12 mouse cellular contexts compared by ENCODE assay signal in genomic region chr11:75399411-75399841, GRCm38 (mm10). TPM values are rescaled to one million over a fixed set of nuclear protein-coding genes. Genes with fewer than 3 reads are reported as not detected.
DNase-seq lines count a peak whose midpoint lies in the region; ATAC-seq and TF ChIP-seq lines count a peak whose summit lies in the region.
"Had no signal": no experiment of that assay in that cellular context is flagged by ENCODE, and none has a peak within 500 bp of the region (broad histone marks: within the 10 kb centered on the region; RNA-seq: fewer than 3 reads in every experiment).

No protein-coding gene starts in this region.

- TF ChIP-seq POLR2A in embryonic fibroblast, embryonic 13.5 days (IDR thresholded peaks at IDR 0.05; ENCODE audit: low read depth, low read length) = no peak
- no peak for TF ChIP-seq POLR2A in thymus, adult 2 months (IDR thresholded peaks at IDR 0.05; ENCODE audit: control insufficient read depth, extremely low read depth, insufficient read depth, low read length, poor library complexity)

- H3K4me3 ChIP-seq in forebrain, embryonic 13.5 days = no peak overlapping the region
- H3K4me3 ChIP-seq in forebrain, embryonic 10.5 days = no peak overlapping the region
- no peak overlapping the region for H3K4me3 ChIP-seq in embryonic fibroblast, embryonic 13.5 days (ENCODE audit: insufficient read depth, low read length)
- no peak overlapping the region for H3K4me3 ChIP-seq in thymus, adult 2 months (ENCODE audit: control insufficient read depth, insufficient read depth, low read length)

- TF ChIP-seq CTCF in embryonic fibroblast, embryonic 13.5 days (IDR thresholded peaks at IDR 0.05; ENCODE audit: borderline replicate concordance, insufficient read depth, low read length) = no peak
- TF ChIP-seq CTCF in thymus, adult 2 months (IDR thresholded peaks at IDR 0.05; ENCODE audit: borderline replicate concordance, control insufficient read depth, extremely low read depth, insufficient read depth, low read length, poor library complexity) = no peak

- H3K27ac ChIP-seq in forebrain, embryonic 13.5 days = peak overlapping the region; percentile 27; the same call in 1 of the 2 replicates
- no peak overlapping the region for H3K27ac ChIP-seq in forebrain, embryonic 10.5 days
- H3K27ac ChIP-seq in embryonic fibroblast, embryonic 13.5 days (ENCODE audit: insufficient read depth, low read length) = peak overlapping the region; percentile 28; the same call in 1 of the 2 replicates
- H3K27ac ChIP-seq in thymus, adult 2 months (ENCODE audit: control insufficient read depth, insufficient read depth, low read length) = no peak overlapping the region

- DNase-seq in forebrain, embryonic 10.5 days (ENCODE audit: extremely low spot score, low spot score) = no peak
- DNase-seq in 3134 (ENCODE audit: extremely low read depth, insufficient read length, low spot score) = peak; percentile 67
- peak; percentile 75 for DNase-seq in adrenal gland, adult 8-10 months
- DNase-seq in thymus, adult 2 months = no peak
- no peak for DNase-seq in kidney, adult 11 months
- no peak for DNase-seq in spleen, postnatal 4 days (ENCODE audit: low spot score in 2 of 2)
- DNase-seq: kidney, adult 2 months had no signal

- H3K36me3 ChIP-seq in forebrain, embryonic 13.5 days (ENCODE audit: poor library complexity, severe bottlenecking) = peaks cover 17% of the 10 kb centered on the region; the same call in 1 of the 2 replicates
- peaks cover 4% of the 10 kb centered on the region for H3K36me3 ChIP-seq in forebrain, embryonic 10.5 days (replicated peaks)
- no peaks in the 10 kb centered on the region; the same call in 1 of the 2 replicates for H3K36me3 ChIP-seq in thymus, adult 2 months (ENCODE audit: control insufficient read depth, insufficient read depth, low read length)

- 90% methylated on average over 11 of the region's 11 CpGs for WGBS in forebrain, embryonic 13.5 days
- WGBS in forebrain, embryonic 10.5 days = 93% methylated on average over 11 of the region's 11 CpGs
- 96% methylated on average over 11 of the region's 11 CpGs for WGBS in thymus, adult 2 months

- no peaks in the 10 kb centered on the region for H3K27me3 ChIP-seq in forebrain, embryonic 13.5 days
- no peaks in the 10 kb centered on the region for H3K27me3 ChIP-seq in forebrain, embryonic 10.5 days (ENCODE audit: poor library complexity, severe bottlenecking)
- H3K27me3 ChIP-seq in thymus, adult 2 months (ENCODE audit: control insufficient read depth, insufficient read depth, low read length) = no peaks in the 10 kb centered on the region

- 0 out of 2 replicates have a peak overlapping the region, but pooled peaks have one; percentile 21 for H3K9ac ChIP-seq in forebrain, embryonic 13.5 days

- H3K9me3 ChIP-seq in forebrain, embryonic 13.5 days (replicated peaks) = no peaks in the 10 kb centered on the region; the same call in 1 of the 2 replicates
- no peaks in the 10 kb centered on the region for H3K9me3 ChIP-seq in forebrain, embryonic 10.5 days

- no peak overlapping the region for H3K4me2 ChIP-seq in forebrain, embryonic 13.5 days

- peaks cover 8% of the 10 kb centered on the region; the same call in 1 of the 2 replicates for H3K4me1 ChIP-seq in forebrain, embryonic 13.5 days
- no peaks in the 10 kb centered on the region for H3K4me1 ChIP-seq in forebrain, embryonic 10.5 days
- H3K4me1 ChIP-seq in embryonic fibroblast, embryonic 13.5 days (ENCODE audit: control insufficient read depth, insufficient read depth, low read length) = peaks cover 23% of the 10 kb centered on the region
- no peaks in the 10 kb centered on the region for H3K4me1 ChIP-seq in thymus, adult 2 months (replicated peaks; ENCODE audit: control insufficient read depth, insufficient read depth, low read length)

- no peak for ATAC-seq in forebrain, embryonic 13.5 days
- ATAC-seq: CD4-positive, CD25-positive, alpha-beta regulatory T cell, adult 4 months had no signal

RNA-seq across cellular contexts. Expression of gene Serpinf1, which starts 23.1 kb away (rescaled TPM):
- polyA plus RNA-seq in forebrain, embryonic 13.5 days (2015; fragmentation: Nextera tagmentation; extraction: Ambion mirVana) = 15.5 and 19.0 TPM in 2 replicates
- polyA plus RNA-seq in forebrain, embryonic 10.5 days (2016; fragmentation: Nextera tagmentation; extraction: Ambion mirVana) = 105 and 108 TPM in 2 replicates
- total RNA-seq in adrenal gland, adult 8-10 months (2022) = 10 to 100 TPM in 3 of 4 experiments, 1 to 10 TPM in 1; 9.0 to 31.5 (median 14.5) TPM
- polyA plus RNA-seq in embryonic fibroblast, embryonic 13.5 days (2011; ENCODE audit: insufficient read length, low read depth, missing spikeins) = 1,069 and 1,358 TPM in 2 replicates
- 43.4 and 46.7 TPM in 2 replicates for polyA plus RNA-seq in thymus, adult 2 months (2012; rRNA removed)

RNA-seq across cellular contexts. Expression of gene Serpinf2, which starts 40.0 kb away (rescaled TPM):
- 0.42 TPM in 1 of 2 replicates, not detected in the other for polyA plus RNA-seq in forebrain, embryonic 13.5 days (2015; fragmentation: Nextera tagmentation; extraction: Ambion mirVana)
- polyA plus RNA-seq in forebrain, embryonic 10.5 days (2016; fragmentation: Nextera tagmentation; extraction: Ambion mirVana) = 0.06 TPM in 1 of 2 replicates, not detected in the other
- under 1 TPM in 3 of 4 experiments, not detected in 1; 0.31 to 0.41 (median 0.38) TPM for total RNA-seq in adrenal gland, adult 8-10 months (2022)
- polyA plus RNA-seq in embryonic fibroblast, embryonic 13.5 days (2011; ENCODE audit: insufficient read length, low read depth, missing spikeins) = not detected in 2 replicates
- 1.4 and 3.1 TPM in 2 replicates for polyA plus RNA-seq in thymus, adult 2 months (2012; rRNA removed)
- total RNA-seq: megakaryocyte-erythroid progenitor cell, adult 5-6 weeks had no signal
- polyA plus RNA-seq: heart, embryonic 14.5 days had no signal

RNA-seq across cellular contexts. Expression of gene Smyd4, which starts 51.2 kb away (rescaled TPM):
- 17.7 and 17.8 TPM in 2 replicates for polyA plus RNA-seq in forebrain, embryonic 13.5 days (2015; fragmentation: Nextera tagmentation; extraction: Ambion mirVana)
- 18.5 and 20.4 TPM in 2 replicates for polyA plus RNA-seq in forebrain, embryonic 10.5 days (2016; fragmentation: Nextera tagmentation; extraction: Ambion mirVana)
- 10 to 100 TPM; 10.2 to 23.6 (median 14.8) TPM for total RNA-seq in adrenal gland, adult 8-10 months (2022)
- polyA plus RNA-seq in embryonic fibroblast, embryonic 13.5 days (2011; ENCODE audit: insufficient read length, low read depth, missing spikeins) = 6.5 and 7.3 TPM in 2 replicates
- 5.6 and 7.8 TPM in 2 replicates for polyA plus RNA-seq in thymus, adult 2 months (2012; rRNA removed)

RNA-seq across cellular contexts. Expression of gene Rpa1, which starts 51.3 kb away (rescaled TPM):
- 99.6 and 110 TPM in 2 replicates for polyA plus RNA-seq in forebrain, embryonic 13.5 days (2015; fragmentation: Nextera tagmentation; extraction: Ambion mirVana)
- 194 and 213 TPM in 2 replicates for polyA plus RNA-seq in forebrain, embryonic 10.5 days (2016; fragmentation: Nextera tagmentation; extraction: Ambion mirVana)
- 10 to 100 TPM; 50.9 to 72.8 (median 62.3) TPM for total RNA-seq in adrenal gland, adult 8-10 months (2022)
- polyA plus RNA-seq in embryonic fibroblast, embryonic 13.5 days (2011; ENCODE audit: insufficient read length, low read depth, missing spikeins) = 98.3 and 104 TPM in 2 replicates
- polyA plus RNA-seq in thymus, adult 2 months (2012; rRNA removed) = 62.8 and 93.9 TPM in 2 replicates

RNA-seq across cellular contexts. Expression of gene Wdr81, which starts 55.1 kb away (rescaled TPM):
- polyA plus RNA-seq in forebrain, embryonic 13.5 days (2015; fragmentation: Nextera tagmentation; extraction: Ambion mirVana) = 5.0 and 5.6 TPM in 2 replicates
- 5.8 and 6.4 TPM in 2 replicates for polyA plus RNA-seq in forebrain, embryonic 10.5 days (2016; fragmentation: Nextera tagmentation; extraction: Ambion mirVana)
- 10 to 100 TPM; 19.3 to 21.7 (median 20.2) TPM for total RNA-seq in adrenal gland, adult 8-10 months (2022)
- 9.5 and 17.3 TPM in 2 replicates for polyA plus RNA-seq in embryonic fibroblast, embryonic 13.5 days (2011; ENCODE audit: insufficient read length, low read depth, missing spikeins)
- polyA plus RNA-seq in thymus, adult 2 months (2012; rRNA removed) = 52.1 and 53.7 TPM in 2 replicates

Comparison
In these comparisons a context has a peak if more than half of its experiments do, and no peak if none do; other contexts are left out.
1. H3K27ac ChIP-seq: peak in forebrain, embryonic 13.5 days (single experiment) and embryonic fibroblast, embryonic 13.5 days (single experiment); none in forebrain, embryonic 10.5 days (single experiment) and thymus, adult 2 months (single experiment).
2. DNase-seq: peak in 3134 (single experiment) and adrenal gland, adult 8-10 months (single experiment); none in forebrain, embryonic 10.5 days (single experiment), thymus, adult 2 months (single experiment), kidney, adult 11 months (single experiment) and spleen, postnatal 4 days (0 of 2).